Mouse (Mus musculus): ENCODE measurements around the gene Sgo2a. TPM values are rescaled to one million over a fixed set of nuclear protein-coding genes. Genes with fewer than 3 reads are reported as not detected.
"Not testable (repeated sequence)": the region's sequence is repeated elsewhere in the genome, so short reads cannot be mapped to it uniquely, and the experiment has no call there.

The Sgo2a gene
- polyA plus RNA-seq, 1 experiment from 2014 or later, result 7.8 TPM

DNA sequence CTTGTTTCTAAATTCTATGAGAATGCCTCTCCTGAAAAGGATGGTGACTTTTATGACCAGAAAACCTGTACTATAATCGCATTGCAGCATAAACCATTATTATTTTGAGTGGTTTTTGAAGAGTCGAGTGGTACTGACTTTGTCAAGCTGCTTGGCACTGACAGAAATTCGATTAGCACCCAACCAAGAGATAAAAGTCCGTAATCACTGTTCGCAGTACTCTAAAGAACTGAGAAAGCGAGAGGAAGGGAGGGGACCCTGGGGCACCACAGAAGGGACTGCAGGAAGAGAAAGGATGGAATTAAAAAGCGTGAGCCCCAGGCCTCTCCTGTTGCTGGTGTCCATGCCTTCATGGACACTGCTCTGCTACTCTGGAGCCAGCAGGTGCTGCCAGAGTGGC is 31.9 kb downstream of the Sgo2a start:
- no peak for ATAC-seq
- Histone ChIP-seq H3K4me2 (ENCODE audit: low read length) (no peak overlapping the region), H3K9ac (replicated peaks; ENCODE audit: low read depth, low read length) (no peak overlapping the region), H3K27ac (ENCODE audit: low read length) (no peak overlapping the region), H3K27me3 (replicated peaks; ENCODE audit: control insufficient read depth, insufficient read depth, low read length) (no peaks in the 10 kb centered on the region), H3K4me3 (replicated peaks; ENCODE audit: low read length) (no peak overlapping the region), H3K4me1 (replicated peaks; ENCODE audit: control insufficient read depth, insufficient read depth, low read length) (peaks cover 10% of the 10 kb centered on the region; the same call in 1 of the 2 replicates), H3K36me3 (ENCODE audit: control insufficient read depth, insufficient read depth) (no peaks in the 10 kb centered on the region), H3K9me3 (ENCODE audit: control insufficient read depth, low read length) (no peaks in the 10 kb centered on the region)
- 83% methylated on average over 7 of the region's 7 CpGs for WGBS

DNA sequence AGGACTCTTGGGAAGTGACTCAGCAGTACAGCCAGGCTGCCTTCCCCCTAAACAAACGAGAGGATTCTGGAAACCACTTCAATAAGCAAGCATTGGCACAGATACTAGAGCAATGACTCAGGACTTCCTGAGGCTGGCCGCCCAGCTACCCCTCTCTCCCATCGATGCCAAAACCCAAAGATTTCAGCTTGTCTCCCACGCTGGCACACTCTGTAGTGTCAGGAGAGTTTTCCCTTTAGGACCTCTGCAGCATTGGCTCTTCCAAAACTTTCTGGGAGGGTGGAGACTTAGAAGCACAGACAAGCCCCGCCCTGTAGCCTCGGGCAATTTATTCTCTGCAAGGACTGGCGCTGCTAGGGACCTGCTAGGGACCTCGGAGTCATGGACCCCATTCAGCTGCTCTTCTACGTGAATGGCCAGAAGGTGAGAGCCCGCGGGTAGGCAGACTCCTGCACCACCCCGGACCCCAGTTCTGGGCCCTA is 33.9 kb downstream of the Sgo2a start, which contains the start of gene Aox1:
Gene Aox1 (plus strand): TSS at position 296 of the 482 bp plus-strand sequence.
- ATAC-seq, result peak; percentile 39
- no peaks in the 10 kb centered on the region for H3K36me3 ChIP-seq (ENCODE audit: control insufficient read depth, insufficient read depth)
- no peak within 1 kb of the TSS for H3K4me3 ChIP-seq (replicated peaks; ENCODE audit: low read length)
- no peak within 1 kb of the TSS for H3K27ac ChIP-seq (ENCODE audit: low read length)
- peak within 1 kb of the TSS; percentile 37 for H3K4me2 ChIP-seq (ENCODE audit: low read length)
- H3K9ac ChIP-seq (replicated peaks; ENCODE audit: low read depth, low read length), result no peak within 1 kb of the TSS
- 15% methylated on average over 12 of the region's 12 CpGs for WGBS
- no peaks in the 10 kb centered on the region for H3K27me3 ChIP-seq (replicated peaks; ENCODE audit: control insufficient read depth, insufficient read depth, low read length)
- H3K4me1 ChIP-seq (replicated peaks; ENCODE audit: control insufficient read depth, insufficient read depth, low read length), result peaks cover 10% of the 10 kb centered on the region; the same call in 1 of the 2 replicates
- no peaks in the 10 kb centered on the region for H3K9me3 ChIP-seq (ENCODE audit: control insufficient read depth, low read length)

DNA sequence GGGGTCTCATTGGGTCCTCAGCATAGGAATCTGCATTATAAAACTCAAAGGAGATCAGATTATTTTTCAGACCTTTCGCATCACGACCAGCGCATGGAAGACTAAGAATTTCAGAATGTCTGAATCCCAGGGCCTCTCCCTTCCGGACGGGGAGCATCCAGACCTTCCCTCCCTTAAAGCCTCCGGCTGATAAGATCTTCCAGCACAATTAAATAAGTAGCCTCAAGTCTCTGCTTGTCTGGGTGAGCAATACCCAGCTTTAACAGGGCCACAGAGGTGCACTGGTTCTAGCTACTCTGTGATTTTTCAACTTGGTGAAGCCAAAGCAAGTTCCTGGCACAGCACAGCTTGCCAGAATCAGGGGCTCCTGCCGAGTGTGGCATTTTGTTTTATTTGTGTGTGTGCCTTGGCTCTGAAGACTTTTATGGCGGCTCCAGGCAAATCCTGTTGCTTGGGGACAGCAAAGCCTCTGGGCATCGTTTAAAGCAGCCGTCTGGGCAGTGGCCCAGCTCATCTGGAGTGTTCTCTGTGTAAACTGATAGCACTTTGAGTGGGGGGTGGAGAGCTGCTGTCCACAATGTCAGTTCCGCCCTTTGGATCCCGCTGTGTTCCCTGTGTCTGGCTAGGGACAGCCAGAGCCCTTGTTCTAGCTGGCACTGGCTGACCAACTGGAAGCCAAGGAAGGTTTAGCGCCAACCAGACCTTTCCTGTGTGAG is 34.5 kb downstream of the Sgo2a start:
- H3K9ac ChIP-seq (replicated peaks; ENCODE audit: low read depth, low read length), result no peak overlapping the region
- ATAC-seq, result peak; percentile 73
- H3K4me2 ChIP-seq (ENCODE audit: low read length), result peak overlapping the region; percentile 37
- H3K27ac ChIP-seq (ENCODE audit: low read length), result no peak overlapping the region
- peaks cover 10% of the 10 kb centered on the region; the same call in 1 of the 2 replicates for H3K4me1 ChIP-seq (replicated peaks; ENCODE audit: control insufficient read depth, insufficient read depth, low read length)
- H3K36me3 ChIP-seq (ENCODE audit: control insufficient read depth, insufficient read depth), result no peaks in the 10 kb centered on the region
- no peak overlapping the region for H3K4me3 ChIP-seq (replicated peaks; ENCODE audit: low read length)
- H3K27me3 ChIP-seq (replicated peaks; ENCODE audit: control insufficient read depth, insufficient read depth, low read length), result no peaks in the 10 kb centered on the region
- H3K9me3 ChIP-seq (ENCODE audit: control insufficient read depth, low read length), result no peaks in the 10 kb centered on the region
- WGBS, result 31% methylated on average over 13 of the region's 13 CpGs

DNA sequence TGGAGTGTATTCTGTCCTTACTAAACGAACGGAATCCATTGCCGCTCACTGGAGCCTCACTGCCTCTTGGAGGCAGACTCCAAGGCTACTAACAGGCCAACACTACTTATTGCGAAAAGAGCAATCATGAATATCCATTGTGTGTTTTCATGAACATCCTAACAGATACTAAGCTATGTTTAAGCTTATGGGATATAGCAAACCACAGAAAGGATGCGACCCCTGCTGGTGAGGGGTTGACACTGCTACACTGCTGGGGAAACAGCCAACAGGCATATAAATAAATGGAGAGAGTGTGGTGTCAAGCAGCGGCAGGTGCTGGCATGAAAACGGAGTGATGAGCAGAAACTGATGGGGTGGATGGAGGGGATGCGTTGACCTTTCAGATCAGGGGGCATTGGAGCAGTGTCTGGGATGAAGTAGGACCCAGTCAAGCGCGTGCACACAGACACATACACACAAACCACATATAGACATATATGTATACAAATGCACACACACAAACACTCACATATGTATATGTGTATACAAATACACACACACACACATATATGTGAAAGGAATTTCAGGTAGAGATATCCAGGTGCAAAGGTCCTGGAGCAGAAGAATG is 35.5 kb downstream of the Sgo2a start:
- H3K4me2 ChIP-seq (ENCODE audit: low read length), result no peak overlapping the region
- H3K27ac ChIP-seq (ENCODE audit: low read length), result no peak overlapping the region
- no peaks in the 10 kb centered on the region for H3K27me3 ChIP-seq (replicated peaks; ENCODE audit: control insufficient read depth, insufficient read depth, low read length)
- WGBS, result 55% methylated on average over 10 of the region's 10 CpGs
- no peak overlapping the region for H3K9ac ChIP-seq (replicated peaks; ENCODE audit: low read depth, low read length)
- H3K36me3 ChIP-seq (ENCODE audit: control insufficient read depth, insufficient read depth), result no peaks in the 10 kb centered on the region
- H3K4me1 ChIP-seq (replicated peaks; ENCODE audit: control insufficient read depth, insufficient read depth, low read length), result peaks cover 10% of the 10 kb centered on the region; the same call in 1 of the 2 replicates
- peak; percentile 77 for ATAC-seq
- no peak overlapping the region for H3K4me3 ChIP-seq (replicated peaks; ENCODE audit: low read length)
- no peaks in the 10 kb centered on the region for H3K9me3 ChIP-seq (ENCODE audit: control insufficient read depth, low read length)

DNA sequence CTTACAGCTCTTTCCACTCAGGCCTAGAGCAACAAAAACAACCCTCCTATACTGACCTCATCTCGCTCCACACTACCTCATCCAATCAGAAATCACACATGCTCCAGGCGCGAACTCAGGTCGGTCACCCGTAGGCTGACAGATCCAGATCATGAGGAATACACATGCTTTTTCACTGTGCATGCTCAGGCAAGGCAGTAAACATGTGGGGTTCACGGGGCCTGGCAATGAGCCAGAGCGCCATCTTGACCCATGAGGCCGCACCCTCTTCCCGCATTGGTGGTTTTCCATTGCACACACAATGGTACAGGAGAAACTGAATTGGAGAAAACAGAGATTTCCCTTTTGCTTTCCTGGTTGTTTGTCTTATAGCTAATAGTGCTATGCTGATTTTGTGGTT is 41.5 kb downstream of the Sgo2a start:
- not testable (repeated sequence) for H3K27me3 ChIP-seq (replicated peaks; ENCODE audit: control insufficient read depth, insufficient read depth, low read length); H3K4me2 ChIP-seq (ENCODE audit: low read length); H3K9ac ChIP-seq (replicated peaks; ENCODE audit: low read depth, low read length); ATAC-seq; H3K27ac ChIP-seq (ENCODE audit: low read length); H3K4me1 ChIP-seq (replicated peaks; ENCODE audit: control insufficient read depth, insufficient read depth, low read length); H3K36me3 ChIP-seq (ENCODE audit: control insufficient read depth, insufficient read depth); H3K9me3 ChIP-seq (ENCODE audit: control insufficient read depth, low read length); H3K4me3 ChIP-seq (replicated peaks; ENCODE audit: low read length)
- whole genome bisulfite sequencing, result 93% methylated on average over 9 of the region's 9 CpGs

DNA sequence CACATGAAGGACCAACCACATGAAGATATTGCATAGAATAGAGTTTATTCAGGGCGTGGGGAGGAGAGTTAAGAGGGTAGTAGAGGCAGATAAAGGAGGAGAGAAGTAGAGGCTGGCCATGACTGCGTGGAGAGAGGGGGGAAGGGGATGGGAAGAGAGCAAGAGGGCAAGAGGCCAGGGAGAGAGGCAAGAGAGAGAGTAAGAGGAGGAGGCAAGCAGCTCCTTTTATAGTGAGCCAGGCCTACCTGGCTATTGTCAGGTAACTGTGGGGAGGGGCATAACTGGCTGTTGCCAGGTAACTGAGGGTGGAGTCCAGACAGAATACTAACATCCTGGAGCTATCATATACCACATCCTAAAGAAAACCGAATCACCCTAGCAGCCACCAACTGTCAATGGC is 49.3 kb downstream of the Sgo2a start:
- Histone ChIP-seq H3K4me1 (replicated peaks; ENCODE audit: control insufficient read depth, insufficient read depth, low read length) (no peaks in the 10 kb centered on the region), H3K27me3 (replicated peaks; ENCODE audit: control insufficient read depth, insufficient read depth, low read length) (no peaks in the 10 kb centered on the region), H3K9ac (replicated peaks; ENCODE audit: low read depth, low read length) (no peak overlapping the region), H3K36me3 (ENCODE audit: control insufficient read depth, insufficient read depth) (no peaks in the 10 kb centered on the region), H3K4me2 (ENCODE audit: low read length) (no peak overlapping the region), H3K27ac (ENCODE audit: low read length) (no peak overlapping the region), H3K4me3 (replicated peaks; ENCODE audit: low read length) (no peak overlapping the region), H3K9me3 (ENCODE audit: control insufficient read depth, low read length) (no peaks in the 10 kb centered on the region)
- ATAC-seq, result no peak
- WGBS, result 74% methylated on average over 3 of the region's 3 CpGs

DNA sequence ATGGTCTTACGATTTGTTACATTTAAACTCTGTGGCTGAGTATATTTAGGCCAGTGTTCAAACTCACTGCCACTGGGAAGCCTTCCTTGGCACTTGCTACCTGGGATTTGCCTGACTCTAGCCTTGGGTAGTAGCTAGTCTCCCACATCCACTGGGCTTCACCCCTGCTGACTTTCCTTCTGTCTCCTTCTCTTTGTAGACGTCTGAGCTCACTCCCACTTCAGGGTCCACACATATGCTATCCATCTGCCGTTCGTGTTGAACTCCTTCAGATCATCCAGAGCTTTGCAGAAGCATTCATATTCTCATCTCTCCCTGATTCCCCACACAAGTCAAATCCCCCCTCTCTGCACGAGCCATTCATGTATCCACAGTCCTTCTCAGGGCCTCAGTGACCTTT is 49.8 kb downstream of the Sgo2a start:
- H3K27ac ChIP-seq (ENCODE audit: low read length), result no peak overlapping the region
- no peak; the same call in 1 of the 2 replicates for ATAC-seq
- H3K9me3 ChIP-seq (ENCODE audit: control insufficient read depth, low read length), result no peaks in the 10 kb centered on the region
- no peak overlapping the region for H3K4me3 ChIP-seq (replicated peaks; ENCODE audit: low read length)
- H3K4me2 ChIP-seq (ENCODE audit: low read length), result no peak overlapping the region
- WGBS, result 68% methylated on average over 5 of the region's 5 CpGs
- H3K4me1 ChIP-seq (replicated peaks; ENCODE audit: control insufficient read depth, insufficient read depth, low read length), result no peaks in the 10 kb centered on the region
- no peak overlapping the region for H3K9ac ChIP-seq (replicated peaks; ENCODE audit: low read depth, low read length)
- no peaks in the 10 kb centered on the region for H3K36me3 ChIP-seq (ENCODE audit: control insufficient read depth, insufficient read depth)
- H3K27me3 ChIP-seq (replicated peaks; ENCODE audit: control insufficient read depth, insufficient read depth, low read length), result no peaks in the 10 kb centered on the region

DNA sequence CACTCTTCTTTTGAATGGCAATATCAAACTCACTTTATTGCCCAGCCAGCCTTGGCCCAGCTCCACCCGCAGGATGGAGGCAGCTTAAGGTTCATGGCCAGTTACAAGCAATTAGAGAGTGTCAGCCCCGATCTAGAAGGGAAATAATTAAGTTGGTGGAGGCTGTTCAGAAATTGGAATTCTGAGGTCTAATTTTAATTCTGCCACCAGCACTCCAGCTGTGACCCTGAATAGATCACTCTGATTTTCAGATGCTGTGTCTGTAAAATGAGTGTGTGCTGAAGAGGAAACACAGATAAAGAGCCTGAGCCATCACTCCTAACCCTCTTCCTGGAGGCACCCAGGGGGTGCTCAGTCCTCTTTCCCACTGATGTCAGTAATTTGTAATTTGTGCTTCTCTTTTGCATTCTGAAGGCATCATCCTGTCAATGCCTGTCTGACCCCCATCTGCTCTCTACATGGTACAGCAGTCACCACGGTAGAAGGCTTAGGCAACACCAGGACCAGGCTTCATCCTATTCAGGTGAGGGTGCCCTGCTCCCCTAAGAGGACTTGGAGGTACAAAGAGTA is 51.0 kb downstream of the Sgo2a start:
- WGBS, result 15% methylated on average over 3 of the region's 3 CpGs
- H3K27ac ChIP-seq (ENCODE audit: low read length), result no peak overlapping the region

DNA sequence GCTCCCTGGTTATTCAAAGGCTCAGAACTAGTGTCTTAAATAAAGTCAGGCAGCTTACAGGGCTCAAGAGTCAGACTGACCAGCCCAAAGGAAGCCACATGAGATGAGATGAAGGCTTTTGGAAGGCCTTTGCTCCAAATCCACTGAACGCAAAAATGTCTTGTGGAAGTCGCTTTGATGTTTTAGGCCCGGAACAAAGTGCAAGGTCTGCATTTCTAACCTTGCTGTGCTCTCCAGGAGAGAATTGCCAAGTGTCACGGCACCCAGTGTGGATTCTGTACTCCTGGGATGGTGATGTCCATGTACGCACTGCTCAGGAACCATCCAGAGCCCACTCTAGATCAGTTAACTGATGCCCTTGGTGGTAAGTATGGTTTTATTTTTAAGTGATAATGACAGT is 53.4 kb downstream of the Sgo2a start:
- 93% methylated on average over 5 of the region's 5 CpGs for WGBS
- Histone ChIP-seq H3K27ac (ENCODE audit: low read length) (no peak overlapping the region), H3K4me3 (replicated peaks; ENCODE audit: low read length) (no peak overlapping the region), H3K9ac (replicated peaks; ENCODE audit: low read depth, low read length) (no peak overlapping the region), H3K4me2 (ENCODE audit: low read length) (no peak overlapping the region), H3K9me3 (ENCODE audit: control insufficient read depth, low read length) (no peaks in the 10 kb centered on the region), H3K27me3 (replicated peaks; ENCODE audit: control insufficient read depth, insufficient read depth, low read length) (no peaks in the 10 kb centered on the region), H3K36me3 (ENCODE audit: control insufficient read depth, insufficient read depth) (no peaks in the 10 kb centered on the region), H3K4me1 (replicated peaks; ENCODE audit: control insufficient read depth, insufficient read depth, low read length) (no peaks in the 10 kb centered on the region)
- no peak for ATAC-seq

More for the DNA sequence above, 51.0 kb downstream of the Sgo2a start:
- Histone ChIP-seq H3K36me3 (ENCODE audit: control insufficient read depth, insufficient read depth) (no peaks in the 10 kb centered on the region), H3K4me3 (replicated peaks; ENCODE audit: low read length) (no peak overlapping the region), H3K4me1 (replicated peaks; ENCODE audit: control insufficient read depth, insufficient read depth, low read length) (no peaks in the 10 kb centered on the region), H3K9ac (replicated peaks; ENCODE audit: low read depth, low read length) (no peak overlapping the region), H3K9me3 (ENCODE audit: control insufficient read depth, low read length) (no peaks in the 10 kb centered on the region), H3K4me2 (ENCODE audit: low read length) (no peak overlapping the region), H3K27me3 (replicated peaks; ENCODE audit: control insufficient read depth, insufficient read depth, low read length) (no peaks in the 10 kb centered on the region)
- peak; percentile 79 for ATAC-seq
